Mouse (Mus musculus): ENCODE results near the gene Gm21954.

Gene Gm21954

DNA sequence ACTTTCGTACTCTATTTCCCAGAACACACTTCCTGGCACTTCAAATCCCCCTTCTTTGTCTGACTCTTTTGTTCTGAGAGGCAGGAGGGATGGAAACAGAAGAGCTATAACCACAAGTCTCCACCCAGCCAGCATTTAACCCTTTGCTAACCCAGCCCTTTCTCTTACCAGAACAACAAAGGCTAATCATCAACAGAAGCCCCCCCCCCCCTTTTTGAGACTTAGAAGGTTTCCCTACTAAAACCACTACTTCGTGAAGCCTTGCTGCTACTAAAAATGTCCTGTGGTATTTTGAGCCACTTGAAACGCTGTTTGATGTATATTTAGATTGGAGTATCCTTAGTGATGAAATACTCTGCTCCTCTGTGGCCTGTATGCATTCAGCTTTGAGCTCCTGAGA is 52.7 kb downstream of the Gm21954 start:
- no peak for DNase-seq (ENCODE audit: low spot score)

DNA sequence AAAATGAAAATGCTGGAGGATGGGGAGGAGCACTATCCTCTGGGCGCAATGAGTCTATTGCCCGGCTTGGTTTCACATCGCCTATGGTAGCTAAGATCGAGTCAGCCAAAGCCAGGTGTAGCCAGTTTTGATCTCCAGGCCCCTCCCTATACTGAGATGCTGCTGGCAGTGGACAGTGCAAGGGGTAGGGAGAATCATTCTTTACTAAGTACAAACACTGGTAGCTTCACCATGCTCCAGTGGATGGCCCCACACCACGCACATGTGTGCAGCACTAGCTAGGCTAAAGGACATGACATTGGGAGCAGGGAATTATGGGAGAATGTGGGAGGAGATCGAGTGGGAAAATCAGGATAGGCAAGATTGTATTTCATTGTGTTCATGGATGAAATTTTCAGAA is 53.2 kb downstream of the Gm21954 start:
- DNase-seq (ENCODE audit: low spot score): no peak

DNA sequence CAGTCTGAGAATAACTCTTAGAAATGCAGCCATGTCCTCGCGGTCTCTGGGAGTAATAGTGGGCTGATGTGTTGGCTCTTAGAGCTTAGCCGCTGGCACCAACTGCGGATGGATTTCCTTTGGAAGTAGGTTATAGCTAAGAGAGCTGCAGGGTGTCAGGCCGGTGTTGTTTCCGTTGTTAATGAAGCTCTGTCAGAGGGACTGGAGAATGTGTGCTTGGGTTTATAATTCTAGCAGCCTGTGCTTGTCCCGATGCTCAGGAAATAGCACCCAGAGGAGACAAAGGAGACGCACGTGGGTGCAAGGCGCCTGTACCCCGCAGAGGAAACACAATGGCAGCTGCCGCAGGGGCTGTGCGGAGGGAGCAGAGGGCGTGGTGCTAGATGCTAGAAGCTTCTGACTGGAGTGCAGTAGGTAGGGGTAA is 56.5 kb downstream of the Gm21954 start:
- DNase-seq (ENCODE audit: low spot score): no peak

All from urinary bladder, postnatal 14 days (tissue).